Mouse (Mus musculus) testis, postnatal 14 days (tissue): ENCODE measurements at regions not wholly inside any gene's neighbourhood (a gene's known extent, or its start where the extent isn't known, plus 50 kb on each side); places are given as distances from the start of the nearest gene placed in this dataset.

Experiments
- DNase-seq: peaks from one replicate; pipeline ENCODE4 v3.0.0; 2021; ENCODE audit warnings: low spot score

GRCm38 (mm10) chr9:112715197-112715762 lies 479.5 kb upstream of the Arpp21 start:
- no peak for DNase-seq

DNA sequence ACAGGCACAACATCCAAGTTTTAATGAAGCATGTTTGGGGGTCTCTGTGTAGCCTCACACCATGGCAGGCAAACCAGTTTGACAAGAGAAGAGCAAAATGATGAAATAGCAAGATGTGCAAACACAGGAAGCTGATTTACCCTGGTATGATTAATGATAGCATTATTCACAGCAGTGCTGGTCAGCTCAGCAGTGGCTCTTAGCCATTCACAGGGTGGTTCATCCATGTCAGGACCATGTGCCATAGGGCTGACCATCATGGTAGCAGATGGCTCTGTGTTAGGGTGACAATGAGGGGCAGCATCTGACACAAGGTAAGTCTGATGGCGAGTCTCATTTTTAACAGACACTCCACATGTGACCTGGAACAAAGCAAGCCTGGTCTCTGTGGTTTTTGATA lies 443.1 kb upstream of the Arpp21 start:
- no peak for DNase-seq

DNA sequence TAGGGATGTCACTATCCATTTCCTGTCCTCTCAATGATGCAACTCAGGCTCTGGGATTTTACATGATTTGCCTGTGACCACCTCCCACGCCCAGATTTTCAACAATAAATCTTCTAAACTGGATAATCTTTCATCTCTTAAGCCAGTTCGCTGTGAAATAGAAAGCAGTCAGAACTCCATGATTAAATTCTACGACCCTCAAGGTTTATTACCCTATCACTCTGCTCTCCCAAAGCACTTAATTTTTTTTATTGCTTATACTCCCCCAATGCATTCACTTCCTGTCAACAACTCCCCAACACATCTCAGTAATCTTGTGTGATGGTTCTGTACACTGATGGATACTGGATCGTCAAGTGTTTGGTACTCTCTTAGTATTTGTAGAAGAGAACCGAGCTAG lies 439.5 kb upstream of the Arpp21 start:
- no peak for DNase-seq
